9 mouse cellular contexts compared by ENCODE assay signal in the genomic region with DNA sequence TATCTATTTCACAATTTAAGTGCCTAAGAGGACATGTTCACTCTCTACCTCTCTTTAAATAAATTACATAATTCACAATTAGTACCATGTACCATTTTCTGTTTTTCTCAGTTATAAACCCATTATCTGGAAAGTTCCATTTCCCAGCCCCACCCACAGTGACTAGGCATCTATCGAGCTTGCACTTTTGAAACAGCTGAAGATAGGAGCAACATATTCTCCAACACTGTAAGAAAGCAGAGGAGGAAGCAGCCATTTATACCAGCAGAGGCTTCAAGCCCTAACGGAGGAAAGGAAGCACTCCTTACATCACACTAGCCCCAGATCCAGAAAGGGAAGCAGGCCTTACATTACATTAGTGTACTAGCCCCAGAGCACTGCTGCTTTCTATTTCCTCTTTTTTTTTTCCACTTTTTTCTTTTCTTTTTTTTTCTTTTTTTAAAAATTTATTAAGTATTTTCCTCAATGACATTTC.
DNase-seq lines count a peak whose midpoint lies in the region; ATAC-seq lines count a peak whose summit lies in the region.
"Had no signal": no experiment of that assay in that cellular context is flagged by ENCODE, and none has a peak within 500 bp of the region (broad histone marks: within the 10 kb centered on the region; RNA-seq: fewer than 3 reads in every experiment).

No protein-coding gene starts in this region.

- H3K27me3 ChIP-seq in forebrain, embryonic 13.5 days, result no peaks in the 10 kb centered on the region

- H3K9ac ChIP-seq in forebrain, embryonic 13.5 days, result no peak overlapping the region

- no peaks in the 10 kb centered on the region for H3K9me3 ChIP-seq in forebrain, embryonic 13.5 days (replicated peaks)

- DNase-seq in frontal cortex, adult 2 months (ENCODE audit: extremely low spot score in 1 of 2, low spot score in 1 of 2), result peak; percentile 5 to 48
- no peak for DNase-seq in frontal cortex, postnatal 14 days (ENCODE audit: low spot score in 2 of 2)
- DNase-seq in MEL-GATA-1-ER (ENCODE audit: extremely low read depth, low read depth), result peak; percentile 89
- DNase-seq in heart, postnatal 25 days (ENCODE audit: low spot score), result peak; percentile 26
- no peak for DNase-seq in adrenal gland, adult 8-10 months
- DNase-seq in cerebellum, adult 9-11 months, result no peak
- DNase-seq: cerebellum, postnatal 36 days had no signal

- ATAC-seq in megakaryocyte-erythroid progenitor cell, adult 5-6 weeks (replicated peaks; ENCODE audit: low FRiP score, low TSS enrichment, poor library complexity, severe bottlenecking), result peak; percentile 79
- no peak for ATAC-seq in forebrain, embryonic 13.5 days

- no peaks in the 10 kb centered on the region for H3K4me1 ChIP-seq in forebrain, embryonic 13.5 days

- intact Hi-C loops in heart, postnatal 25 days (cut with DNase I), result no loop called here

- H3K4me2 ChIP-seq in forebrain, embryonic 13.5 days, result no peak overlapping the region

- H3K4me3 ChIP-seq in forebrain, embryonic 13.5 days, result no peak overlapping the region

- no peak overlapping the region for H3K27ac ChIP-seq in forebrain, embryonic 13.5 days

- WGBS in forebrain, embryonic 13.5 days, result 75% methylated on average over 2 of the region's 2 CpGs

- H3K36me3 ChIP-seq in forebrain, embryonic 13.5 days (ENCODE audit: poor library complexity, severe bottlenecking), result no peaks in the 10 kb centered on the region

Comparison
In these comparisons a context has a peak if more than half of its experiments do, and no peak if none do; other contexts are left out.
1. DNase-seq: peak in frontal cortex, adult 2 months (2 of 2), MEL-GATA-1-ER (single experiment) and heart, postnatal 25 days (single experiment); none in frontal cortex, postnatal 14 days (0 of 2), adrenal gland, adult 8-10 months (single experiment) and cerebellum, adult 9-11 months (single experiment).